Mouse (Mus musculus) MEL (cell line): Measurements from ENCODE around the gene Dnajc22. TPM values are rescaled to one million over a fixed set of nuclear protein-coding genes. Genes with fewer than 3 reads are reported as not detected.

Experiments used
- DNase-seq: peaks from one replicate; pipeline ENCODE4 v3.0.0; 2011; ENCODE audit warnings: low read depth, low spot score
- H3K27ac ChIP-seq: 2 replicates; pipeline ENCODE4 v1.5.1; 2012; ENCODE audit warnings: low read depth, mild to moderate bottlenecking, control low read depth, low read length, moderate library complexity; ENCODE audit not compliant: control insufficient read depth
- H3K27me3 ChIP-seq, 2 experiments: fragments of 150-350 bp in 1 of 2; sonication (generic) in 1 of 2; 2 replicates each; pipeline ENCODE4 v1.6.1; 2012; ENCODE audit warnings: low read length in 2 of 2, mild to moderate bottlenecking in 2 of 2, improper control_type of control experiment in 1 of 2, moderate library complexity in 1 of 2; ENCODE audit not compliant: insufficient read depth in 2 of 2, control insufficient read depth in 1 of 2
- H3K36me3 ChIP-seq, 2 experiments: 2 replicates each; pipeline ENCODE4 v1.6.1; 2012 to 2014; ENCODE audit warnings: low read length in 2 of 2, improper control_type of control experiment in 1 of 2, inconsistent platforms in 1 of 2, mild to moderate bottlenecking in 1 of 2; ENCODE audit not compliant: insufficient read depth in 2 of 2, control insufficient read depth in 1 of 2
- H3K4me1 ChIP-seq, 2 experiments: fragments of 150-350 bp in 1 of 2; sonication (generic) in 1 of 2; 2 replicates each; pipeline ENCODE4 v1.6.1; 2012; ENCODE audit warnings: low read length in 2 of 2, improper control_type of control experiment in 1 of 2, mild to moderate bottlenecking in 1 of 2; ENCODE audit not compliant: insufficient read depth in 2 of 2, control insufficient read depth in 1 of 2
- H3K4me3 ChIP-seq, 2 experiments: fragments of 150-350 bp in 1 of 2; sonication (generic) in 1 of 2; 2 replicates each; pipeline ENCODE4 v1.5.1; 2012; ENCODE audit warnings: low read depth in 2 of 2, low read length in 2 of 2, mild to moderate bottlenecking in 2 of 2, moderate library complexity in 2 of 2, control low read depth in 1 of 2, improper control_type of control experiment in 1 of 2; ENCODE audit not compliant: control insufficient read depth in 1 of 2, insufficient read depth in 1 of 2
- H3K79me2 ChIP-seq: 2 replicates; pipeline ENCODE4 v1.6.1; 2012; ENCODE audit warnings: mild to moderate bottlenecking, low read length, moderate library complexity; ENCODE audit not compliant: control insufficient read depth, poor library complexity, insufficient read depth
- H3K9ac ChIP-seq: 2 replicates; pipeline ENCODE4 v1.6.1; 2012; ENCODE audit warnings: low read depth, mild to moderate bottlenecking, control low read depth, low read length, moderate library complexity; ENCODE audit not compliant: control insufficient read depth, poor library complexity, severe bottlenecking
- H3K9me3 ChIP-seq: fragments of 150-350 bp; sonication (generic); replicated peaks from 2 replicates; pipeline ENCODE4 v1.6.1; 2012; ENCODE audit warnings: mild to moderate bottlenecking, low read length, improper control_type of control experiment, moderate library complexity; ENCODE audit not compliant: insufficient read depth
- BHLHE40 ChIP-seq: IDR thresholded peaks from 2 replicates; pipeline ENCODE4 v1.6.1; 2012; ENCODE audit warnings: low read depth, mild to moderate bottlenecking, inconsistent platforms, low read length, improper control_type of control experiment, borderline replicate concordance
- CHD1 ChIP-seq: IDR thresholded peaks from 2 replicates; pipeline ENCODE4 v1.6.1; 2012; ENCODE audit warnings: low read depth, mild to moderate bottlenecking, inconsistent platforms, low read length, improper control_type of control experiment
- CHD2 ChIP-seq: IDR thresholded peaks from 2 replicates; pipeline ENCODE4 v1.6.1; 2011; ENCODE audit warnings: low read length, improper control_type of control experiment
- CTCF ChIP-seq, 3 experiments: IDR thresholded peaks in 2 of 3; conservative IDR thresholded peaks in 1 of 3; 2 replicates each; pipeline ENCODE4 v1.5.1; 2011 to 2012; ENCODE audit warnings: low read length in 3 of 3, low read depth in 2 of 3, mild to moderate bottlenecking in 2 of 3, improper control_type of control experiment in 1 of 3, inconsistent platforms in 1 of 3, mixed read lengths in 1 of 3, moderate library complexity in 1 of 3; ENCODE audit not compliant: control insufficient read depth in 1 of 3, insufficient read depth in 1 of 3, poor library complexity in 1 of 3, severe bottlenecking in 1 of 3
- E2F4 ChIP-seq: IDR thresholded peaks from 2 replicates; pipeline ENCODE4 v1.6.1; 2011; ENCODE audit warnings: low read depth, low read length, improper control_type of control experiment, borderline replicate concordance
- ELF1 ChIP-seq: IDR thresholded peaks from 2 replicates; pipeline ENCODE4 v1.6.1; 2014; ENCODE audit warnings: low read depth, mild to moderate bottlenecking, inconsistent platforms, low read length, improper control_type of control experiment, moderate library complexity
- EP300 ChIP-seq, 2 experiments: IDR thresholded peaks; 2 replicates each; pipeline ENCODE4 v1.6.1; 2011; ENCODE audit warnings: improper control_type of control experiment in 2 of 2, low read length in 2 of 2, low read depth in 1 of 2, mild to moderate bottlenecking in 1 of 2
- ETS1 ChIP-seq: IDR thresholded peaks from 2 replicates; pipeline ENCODE4 v1.6.1; 2012; ENCODE audit warnings: low read depth, mild to moderate bottlenecking, inconsistent platforms, low read length, improper control_type of control experiment, moderate library complexity
- GABPA ChIP-seq: IDR thresholded peaks from 2 replicates; pipeline ENCODE4 v1.6.1; 2012; ENCODE audit warnings: low read depth, mild to moderate bottlenecking, inconsistent platforms, low read length, improper control_type of control experiment, moderate library complexity
- GATA1 ChIP-seq: IDR thresholded peaks from 2 replicates; pipeline ENCODE4 v1.6.1; 2011; ENCODE audit warnings: low read depth, low read length, improper control_type of control experiment
- JUND ChIP-seq: IDR thresholded peaks from 2 replicates; pipeline ENCODE4 v1.6.1; 2011; ENCODE audit warnings: low read depth, mild to moderate bottlenecking, improper control_type of control experiment, low read length
- KAT2A ChIP-seq: conservative IDR thresholded peaks from 2 replicates; pipeline ENCODE4 v1.6.1; 2012; ENCODE audit warnings: low read depth, low read length, improper control_type of control experiment, inconsistent platforms
- MAFK ChIP-seq: IDR thresholded peaks from 2 replicates; pipeline ENCODE4 v1.6.1; 2011; ENCODE audit warnings: low read depth, mild to moderate bottlenecking, low read length, improper control_type of control experiment, borderline replicate concordance
- MAX ChIP-seq: IDR thresholded peaks from 2 replicates; pipeline ENCODE4 v1.6.1; 2011; ENCODE audit warnings: low read length, improper control_type of control experiment
- MEF2A ChIP-seq: IDR thresholded peaks from 2 replicates; pipeline ENCODE4 v1.6.1; 2014; ENCODE audit warnings: low read depth, mild to moderate bottlenecking, inconsistent platforms, low read length, improper control_type of control experiment; ENCODE audit not compliant: poor library complexity, insufficient replicate concordance, severe bottlenecking; ENCODE audit errors: extremely low read depth
- MYB ChIP-seq: IDR thresholded peaks from 2 replicates; pipeline ENCODE4 v1.6.1; 2011; ENCODE audit warnings: mild to moderate bottlenecking, low read depth, low read length, improper control_type of control experiment
- MYC ChIP-seq: IDR thresholded peaks from 2 replicates; pipeline ENCODE4 v1.6.1; 2011; ENCODE audit warnings: low read depth, mild to moderate bottlenecking, low read length, improper control_type of control experiment, moderate library complexity
- NELFE ChIP-seq: IDR thresholded peaks from 2 replicates; pipeline ENCODE4 v1.6.1; 2011; ENCODE audit warnings: low read depth, low read length, improper control_type of control experiment
- NRF1 ChIP-seq: IDR thresholded peaks from 2 replicates; pipeline ENCODE4 v1.6.1; 2014; ENCODE audit warnings: low read depth, mild to moderate bottlenecking, inconsistent platforms, low read length, improper control_type of control experiment, moderate library complexity; ENCODE audit not compliant: poor library complexity, insufficient read depth, severe bottlenecking
- POLR2A ChIP-seq, 2 experiments: IDR thresholded peaks; 2 replicates each; pipeline ENCODE4 v1.6.1; 2011 to 2012; ENCODE audit warnings: low read length in 2 of 2, mild to moderate bottlenecking in 2 of 2, control low read depth in 1 of 2, improper control_type of control experiment in 1 of 2, low read depth in 1 of 2, moderate library complexity in 1 of 2; ENCODE audit not compliant: control insufficient read depth in 1 of 2, insufficient read depth in 1 of 2, poor library complexity in 1 of 2
- POLR2AphosphoS2 ChIP-seq: IDR thresholded peaks from 2 replicates; pipeline ENCODE4 v1.6.1; 2011; ENCODE audit warnings: low read length, improper control_type of control experiment
- POLR2AphosphoS5 ChIP-seq: IDR thresholded peaks from 2 replicates; pipeline ENCODE4 v1.6.1; 2012; ENCODE audit warnings: low read depth, borderline replicate concordance, mild to moderate bottlenecking, inconsistent platforms, low read length, moderate library complexity, mixed read lengths
- RAD21 ChIP-seq: IDR thresholded peaks from 2 replicates; pipeline ENCODE4 v1.6.1; 2011; ENCODE audit warnings: mild to moderate bottlenecking, low read depth, low read length, improper control_type of control experiment
- SIN3A ChIP-seq: IDR thresholded peaks from 2 replicates; pipeline ENCODE4 v1.6.1; 2012; ENCODE audit warnings: low read length, improper control_type of control experiment, inconsistent platforms
- SMC3 ChIP-seq: IDR thresholded peaks from 2 replicates; pipeline ENCODE4 v1.6.1; 2011; ENCODE audit warnings: low read depth, low read length, improper control_type of control experiment
- TAL1 ChIP-seq: IDR thresholded peaks from 2 replicates; pipeline ENCODE4 v1.6.1; 2012; ENCODE audit warnings: mild to moderate bottlenecking, inconsistent platforms, low read length, moderate library complexity, mixed read lengths
- TBP ChIP-seq: IDR thresholded peaks from 2 replicates; pipeline ENCODE4 v1.8.0; 2011; ENCODE audit warnings: low read depth, low read length, improper control_type of control experiment
- TCF12 ChIP-seq: IDR thresholded peaks from 2 replicates; pipeline ENCODE4 v1.6.1; 2014; ENCODE audit warnings: low read depth, mild to moderate bottlenecking, inconsistent platforms, low read length, improper control_type of control experiment, moderate library complexity
- USF1 ChIP-seq: IDR thresholded peaks from 2 replicates; pipeline ENCODE4 v1.6.1; 2014; ENCODE audit warnings: low read depth, mild to moderate bottlenecking, inconsistent platforms, low read length, improper control_type of control experiment, moderate library complexity
- USF2 ChIP-seq, 2 experiments: IDR thresholded peaks; 2 replicates each; pipeline ENCODE4 v1.6.1; 2011 to 2012; ENCODE audit warnings: improper control_type of control experiment in 2 of 2, low read length in 2 of 2, borderline replicate concordance in 1 of 2, inconsistent platforms in 1 of 2, low read depth in 1 of 2, mild to moderate bottlenecking in 1 of 2; ENCODE audit not compliant: insufficient read depth in 1 of 2
- ZKSCAN1 ChIP-seq: IDR thresholded peaks from 2 replicates; pipeline ENCODE4 v1.6.1; 2012; ENCODE audit warnings: low read depth, mild to moderate bottlenecking, inconsistent platforms, low read length, improper control_type of control experiment, moderate library complexity
- ZMIZ1 ChIP-seq: IDR thresholded peaks from 2 replicates; pipeline ENCODE4 v1.6.1; 2012; ENCODE audit warnings: low read depth, mild to moderate bottlenecking, inconsistent platforms, low read length, improper control_type of control experiment, moderate library complexity
- ZNF384 ChIP-seq: IDR thresholded peaks from 2 replicates; pipeline ENCODE4 v1.6.1; 2012; ENCODE audit warnings: low read depth, mild to moderate bottlenecking, inconsistent platforms, low read length, improper control_type of control experiment
- polyA plus RNA-seq, 2 experiments: library from polyadenylated mRNA; stranded (reverse) in 1 of 2; unstranded in 1 of 2; fragments of >175 nt in 1 of 2; fragments of >200 nt in 1 of 2; gene quantifications; 2 replicates each; pipeline versions ENCODE4 v1.2.1 to v1.2.4; 2012; ENCODE audit warnings: low replicate concordance in 2 of 2, low read depth in 1 of 2; ENCODE audit not compliant: insufficient read length in 2 of 2, insufficient read depth in 1 of 2, missing spikeins in 1 of 2
- total RNA-seq: library from RNA; depleted of rRNA; stranded (reverse); fragments of 300-350 nt; gene quantifications from 2 replicates; pipeline ENCODE4 v1.2.3, GENCODE M21; 2012

Gene Dnajc22
- total and polyA plus RNA-seq, 3 experiments, result 3.2 to 5.3 TPM; not detected in 1

DNA sequence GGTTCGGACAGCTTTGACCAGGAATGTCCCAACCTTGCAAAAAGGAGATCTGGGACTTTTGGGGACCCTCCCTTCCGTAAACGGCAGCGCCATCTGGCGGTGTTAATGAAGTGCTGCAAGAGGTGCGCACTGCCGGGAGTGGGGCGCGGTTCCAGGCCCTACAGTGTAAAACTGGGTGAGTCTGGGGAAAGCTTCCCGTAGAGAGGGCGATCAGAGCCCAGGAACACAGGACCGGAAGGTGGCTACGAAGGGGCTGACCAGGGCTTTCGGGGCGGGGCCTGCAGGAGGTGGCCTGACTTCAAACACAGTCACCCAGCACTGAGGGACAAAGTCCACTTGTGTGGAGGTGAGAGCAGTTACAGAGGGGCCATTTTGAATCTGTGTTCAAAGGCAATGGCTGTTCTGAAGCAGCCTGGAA lies 6.2 kb downstream of the Dnajc22 start (continued):
- no peak for TF ChIP-seq BHLHE40
- TF ChIP-seq ZNF384, result peak; percentile 14; the same call in 1 of the 2 replicates
- no peak for TF ChIP-seq CHD2
- peak; percentile 88 to 98 (median 97) for TF ChIP-seq CTCF (IDR thresholded peaks at IDR 0.05 in 2 of 3, conservative IDR thresholded peaks at IDR 0.05 in 1 of 3; ENCODE audit: control insufficient read depth in 1 of 3, insufficient read depth in 1 of 3, low read depth in 2 of 3, low read length in 3 of 3, poor library complexity in 1 of 3, severe bottlenecking in 1 of 3)
- no peak for TF ChIP-seq E2F4
- no peak for TF ChIP-seq POLR2AphosphoS5
- no peak for TF ChIP-seq MYB
- peak; percentile 76 for TF ChIP-seq ELF1
- TF ChIP-seq GATA1, result no peak
- TF ChIP-seq MAX, result no peak
- peak; percentile 25 to 49; a peak in 1 of 4 replicates for TF ChIP-seq POLR2A (IDR thresholded peaks at IDR 0.05; ENCODE audit: control insufficient read depth in 1 of 2, insufficient read depth in 1 of 2, low read depth in 1 of 2, low read length in 2 of 2, poor library complexity in 1 of 2)

- H3K9ac ChIP-seq, result no peak overlapping the region
- H3K27me3 ChIP-seq, result no peaks in the 10 kb centered on the region
- no peak for DNase-seq
- H3K9me3 ChIP-seq, result no peaks in the 10 kb centered on the region
- H3K27ac ChIP-seq, result no peak overlapping the region
- peaks cover 0 to 7% of the 10 kb centered on the region in 2 experiments; a peak in 2 of 4 replicates for H3K4me1 ChIP-seq
- peaks cover 0 to 4% of the 10 kb centered on the region in 2 experiments; a peak in 2 of 4 replicates for H3K36me3 ChIP-seq
- H3K4me3 ChIP-seq, result no peak overlapping the region
- H3K79me2 ChIP-seq, result no peaks in the 10 kb centered on the region
- TF ChIP-seq SMC3 (peak; percentile 48), NRF1 (no peak), GABPA (no peak), BHLHE40 (no peak), POLR2A (IDR thresholded peaks at IDR 0.05; ENCODE audit: control insufficient read depth in 1 of 2, insufficient read depth in 1 of 2, low read depth in 1 of 2, low read length in 2 of 2, poor library complexity in 1 of 2) (no peak), TCF12 (no peak), USF1 (no peak), RAD21 (peak; percentile 27), MYC (no peak), TBP (no peak), MAFK (no peak), ETS1 (no peak), GATA1 (no peak), ZKSCAN1 (no peak), POLR2AphosphoS2 (no peak), CHD1 (no peak), CTCF (IDR thresholded peaks at IDR 0.05 in 2 of 3, conservative IDR thresholded peaks at IDR 0.05 in 1 of 3; ENCODE audit: control insufficient read depth in 1 of 3, insufficient read depth in 1 of 3, low read depth in 2 of 3, low read length in 3 of 3, poor library complexity in 1 of 3, severe bottlenecking in 1 of 3) (peak in 2 of 3 experiments; percentile 26 to 34; a peak in 4 of 6 replicates), MYB (no peak), TAL1 (no peak), USF2 (IDR thresholded peaks at IDR 0.05; ENCODE audit: borderline replicate concordance in 1 of 2, insufficient read depth in 1 of 2, low read depth in 1 of 2, low read length in 2 of 2) (no peak), SIN3A (no peak), JUND (no peak), EP300 (IDR thresholded peaks at IDR 0.05; ENCODE audit: low read depth in 1 of 2, low read length in 2 of 2) (no peak), MEF2A (no peak), NELFE (no peak), ELF1 (no peak), ZMIZ1 (no peak), KAT2A (no peak), E2F4 (no peak), POLR2AphosphoS5 (no peak), MAX (peak; percentile 26; the same call in 1 of the 2 replicates), CHD2 (no peak)
These were observed 7.0 kb downstream of the Dnajc22 start for GRCm38 (mm10) chr15:99099984-99100383.
